Mouse (Mus musculus) megakaryocyte, embryonic 14.5 days (primary cell): ENCODE data around the gene Ppm1h. TPM values are rescaled to one million over a fixed set of nuclear protein-coding genes. Genes with fewer than 3 reads are reported as not detected.
A peak's percentile ranks its signal among the peaks of the same experiment; 100 is the strongest.
"Not testable (repeated sequence)": the region's sequence is repeated elsewhere in the genome, so short reads cannot be mapped to it uniquely, and the experiment has no call there.

Source experiments
- H3K27me3 ChIP-seq: replicated peaks from 2 replicates; pipeline ENCODE3; 2012; ENCODE audit warnings: inconsistent platforms
- H3K36me3 ChIP-seq: replicated peaks from 2 replicates; pipeline ENCODE3; 2012; ENCODE audit warnings: low read length, inconsistent platforms, mixed read lengths
- H3K4me1 ChIP-seq: 2 replicates; pipeline ENCODE4 v1.6.1; 2012; ENCODE audit warnings: inconsistent platforms
- H3K4me3 ChIP-seq: replicated peaks from 2 replicates; pipeline ENCODE3; 2012; ENCODE audit warnings: moderate library complexity, mild to moderate bottlenecking, inconsistent platforms
- H3K9me3 ChIP-seq: 2 replicates; pipeline ENCODE4 v1.6.1; 2012; ENCODE audit warnings: inconsistent platforms
- FLI1 ChIP-seq: IDR thresholded peaks from 2 replicates; pipeline ENCODE4 v1.6.1; 2012; ENCODE audit warnings: low read length, inconsistent platforms, mixed read lengths
- GATA1 ChIP-seq: IDR thresholded peaks from 3 replicates; pipeline ENCODE4 v1.6.1; 2012; ENCODE audit warnings: mixed read lengths, low read length, inconsistent platforms, borderline replicate concordance
- polyA plus RNA-seq: library from polyadenylated mRNA; stranded (reverse); fragments of >175 nt; gene quantifications from 2 replicates; pipeline ENCODE4 v1.2.3, GENCODE M21; 2012; ENCODE audit warnings: low replicate concordance; ENCODE audit not compliant: insufficient read depth

Gene Ppm1h
- polyA plus RNA-seq, 1 experiment = 5.5 TPM

- Histone ChIP-seq H3K4me3 (no peak overlapping the region), H3K36me3 (peaks cover 2% of the 10 kb centered on the region), H3K9me3 (no peaks in the 10 kb centered on the region), H3K4me1 (peaks cover 65% of the 10 kb centered on the region), H3K27me3 (no peaks in the 10 kb centered on the region)
- TF ChIP-seq GATA1 (no peak), FLI1 (no peak)
Observed at GRCm38 (mm10) chr10:122931193-122931832, 252.8 kb downstream of the Ppm1h start.

GRCm38 (mm10) chr10:122931851-122932550 lies 253.4 kb downstream of the Ppm1h start:
- Histone ChIP-seq H3K27me3 (no peaks in the 10 kb centered on the region), H3K36me3 (peaks cover 2% of the 10 kb centered on the region), H3K9me3 (no peaks in the 10 kb centered on the region), H3K4me1 (peaks cover 64% of the 10 kb centered on the region), H3K4me3 (no peak overlapping the region)
- TF ChIP-seq GATA1 (no peak), FLI1 (no peak)

DNA sequence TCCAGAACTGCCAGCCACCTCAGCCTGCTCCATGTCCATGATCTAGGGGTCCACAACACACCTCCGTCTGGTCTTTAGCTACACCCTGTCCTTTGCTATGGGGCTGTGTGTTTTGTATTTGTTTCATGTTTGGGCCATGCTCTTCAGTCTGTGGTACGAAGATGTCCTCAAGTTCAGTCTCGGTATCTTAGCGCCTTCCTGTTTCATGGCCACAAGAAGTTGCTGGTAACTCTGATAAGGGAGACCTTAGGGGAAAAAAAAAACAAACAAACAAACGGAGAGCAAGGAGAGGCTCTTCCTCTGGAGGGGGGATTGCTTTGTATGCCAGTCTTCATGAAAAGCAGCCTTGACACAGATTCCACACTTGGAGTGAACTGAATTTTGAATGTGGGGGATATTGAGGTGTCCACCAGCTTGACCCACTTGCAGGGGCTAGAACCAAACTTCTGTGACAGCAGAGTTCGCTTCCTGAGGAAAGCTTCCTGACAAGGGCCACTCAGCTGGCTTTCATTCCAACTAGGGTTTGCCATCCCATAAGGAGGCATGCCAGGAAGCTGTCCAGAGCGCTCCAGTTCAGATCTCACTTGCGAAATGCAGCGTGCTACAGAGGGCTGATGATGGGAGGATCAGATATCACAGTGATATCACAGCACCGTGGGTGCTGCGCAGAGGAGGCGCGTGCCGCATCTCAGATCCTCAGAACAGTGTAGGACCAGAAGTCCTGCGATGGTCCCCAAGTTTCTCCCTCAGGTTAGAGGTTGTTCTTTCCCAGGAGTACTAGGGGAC lies 254.7 kb downstream of the Ppm1h start:
- peak overlapping the region; percentile 76 for H3K4me3 ChIP-seq
- H3K27me3 ChIP-seq = no peaks in the 10 kb centered on the region
- H3K4me1 ChIP-seq = peaks cover 64% of the 10 kb centered on the region
- H3K9me3 ChIP-seq = no peaks in the 10 kb centered on the region
- peaks cover 2% of the 10 kb centered on the region for H3K36me3 ChIP-seq
- TF ChIP-seq GATA1 (peak; percentile 83; the same call in 1 of the 3 replicates), FLI1 (0 out of 2 replicates have a peak, but pooled peaks have one; percentile 10)

DNA sequence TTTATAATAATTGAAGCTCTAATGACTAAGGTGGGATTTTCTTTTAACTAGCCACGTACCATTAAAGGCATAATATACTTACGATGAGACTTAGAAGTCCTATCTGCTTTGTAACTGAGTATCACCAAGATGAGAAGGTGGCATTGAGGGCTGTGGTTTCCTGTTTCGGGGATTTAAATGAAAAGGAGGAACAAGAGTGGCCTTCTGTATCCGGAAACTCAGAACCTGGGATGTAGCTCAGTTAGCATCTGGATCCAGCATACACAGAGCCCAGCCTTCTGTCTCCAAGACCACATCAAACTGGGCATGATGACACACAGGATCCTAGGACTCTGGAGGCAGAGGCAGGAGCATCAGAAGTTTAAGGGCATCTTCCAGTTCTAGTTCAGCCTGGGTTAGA lies 256.8 kb downstream of the Ppm1h start:
- H3K4me1 ChIP-seq = peaks cover 49% of the 10 kb centered on the region
- not testable (repeated sequence) for H3K4me3 ChIP-seq, H3K9me3 ChIP-seq, H3K27me3 ChIP-seq, H3K36me3 ChIP-seq

DNA sequence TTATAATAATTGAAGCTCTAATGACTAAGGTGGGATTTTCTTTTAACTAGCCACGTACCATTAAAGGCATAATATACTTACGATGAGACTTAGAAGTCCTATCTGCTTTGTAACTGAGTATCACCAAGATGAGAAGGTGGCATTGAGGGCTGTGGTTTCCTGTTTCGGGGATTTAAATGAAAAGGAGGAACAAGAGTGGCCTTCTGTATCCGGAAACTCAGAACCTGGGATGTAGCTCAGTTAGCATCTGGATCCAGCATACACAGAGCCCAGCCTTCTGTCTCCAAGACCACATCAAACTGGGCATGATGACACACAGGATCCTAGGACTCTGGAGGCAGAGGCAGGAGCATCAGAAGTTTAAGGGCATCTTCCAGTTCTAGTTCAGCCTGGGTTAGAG lies 258.8 kb downstream of the Ppm1h start:
- H3K4me3 ChIP-seq, H3K9me3 ChIP-seq, H3K27me3 ChIP-seq, H3K36me3 ChIP-seq: not testable (repeated sequence)
- peaks cover 43% of the 10 kb centered on the region for H3K4me1 ChIP-seq

GRCm38 (mm10) chr10:122939546-122939945 lies 261.0 kb downstream of the Ppm1h start:
- no peaks in the 10 kb centered on the region for H3K36me3 ChIP-seq
- H3K27me3 ChIP-seq = no peaks in the 10 kb centered on the region
- H3K4me3 ChIP-seq = no peak overlapping the region
- peaks cover 30% of the 10 kb centered on the region for H3K4me1 ChIP-seq
- no peak for TF ChIP-seq FLI1
- no peak for TF ChIP-seq GATA1
- no peaks in the 10 kb centered on the region for H3K9me3 ChIP-seq

GRCm38 (mm10) chr10:122942771-122943170 lies 264.2 kb downstream of the Ppm1h start:
- H3K4me3 ChIP-seq = no peak overlapping the region
- TF ChIP-seq FLI1 (no peak), GATA1 (no peak)
- H3K36me3 ChIP-seq = no peaks in the 10 kb centered on the region
- no peaks in the 10 kb centered on the region for H3K27me3 ChIP-seq
- H3K4me1 ChIP-seq = peaks cover 29% of the 10 kb centered on the region
- H3K9me3 ChIP-seq = no peaks in the 10 kb centered on the region

GRCm38 (mm10) chr10:122943824-122944223 lies 265.3 kb downstream of the Ppm1h start:
- H3K9me3 ChIP-seq = no peaks in the 10 kb centered on the region
- no peaks in the 10 kb centered on the region for H3K36me3 ChIP-seq
- TF ChIP-seq FLI1 (no peak), GATA1 (no peak)
- peaks cover 29% of the 10 kb centered on the region for H3K4me1 ChIP-seq
- H3K4me3 ChIP-seq = no peak overlapping the region
- no peaks in the 10 kb centered on the region for H3K27me3 ChIP-seq

DNA sequence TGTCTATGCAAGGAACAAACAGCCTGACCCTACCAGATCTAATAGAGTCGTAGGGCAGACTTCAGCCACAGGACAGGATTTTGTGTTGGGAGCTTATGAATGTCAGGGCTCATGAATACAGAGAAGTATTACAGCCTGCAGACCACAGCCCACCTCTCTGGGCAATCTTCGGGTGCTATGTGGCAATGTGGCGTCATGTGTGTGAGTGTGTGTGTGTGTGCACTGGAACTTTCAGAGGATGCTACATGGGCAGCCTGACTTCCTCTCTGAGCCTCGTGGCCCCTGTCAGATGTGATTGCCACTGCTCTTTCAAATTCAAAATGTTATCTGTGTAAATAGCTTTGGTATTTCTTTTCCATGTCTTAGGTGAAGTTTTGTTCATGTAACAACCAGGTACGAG lies 266.3 kb downstream of the Ppm1h start:
- no peaks in the 10 kb centered on the region for H3K27me3 ChIP-seq
- H3K4me3 ChIP-seq = no peak overlapping the region
- no peaks in the 10 kb centered on the region for H3K36me3 ChIP-seq
- H3K9me3 ChIP-seq = no peaks in the 10 kb centered on the region
- H3K4me1 ChIP-seq = peaks cover 29% of the 10 kb centered on the region
- TF ChIP-seq GATA1 = no peak
- no peak for TF ChIP-seq FLI1

DNA sequence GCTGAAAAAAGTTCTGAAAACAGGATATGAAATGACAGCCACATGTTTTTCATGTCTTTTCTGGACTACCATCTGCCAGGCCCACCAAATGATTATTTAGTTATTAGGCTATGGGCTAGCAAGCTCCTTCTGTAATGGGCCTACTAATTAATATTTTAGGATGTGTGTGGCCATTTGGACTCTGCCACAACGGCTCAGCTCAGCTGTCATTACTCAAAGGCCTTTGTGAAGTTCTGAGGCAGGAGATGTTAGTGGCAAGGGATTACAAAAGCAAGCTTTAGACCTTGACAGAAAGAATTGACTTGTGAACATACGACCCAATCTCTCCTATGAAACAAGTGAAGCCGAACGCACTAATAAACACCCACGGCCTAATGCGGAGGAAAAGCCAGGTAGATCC lies 272.4 kb downstream of the Ppm1h start:
- TF ChIP-seq FLI1 (no peak), GATA1 (no peak)
- H3K4me3 ChIP-seq = no peak overlapping the region
- H3K9me3 ChIP-seq = no peaks in the 10 kb centered on the region
- H3K36me3 ChIP-seq = no peaks in the 10 kb centered on the region
- no peaks in the 10 kb centered on the region for H3K27me3 ChIP-seq
- H3K4me1 ChIP-seq = peaks cover 8% of the 10 kb centered on the region

GRCm38 (mm10) chr10:122953576-122953975 lies 275.0 kb downstream of the Ppm1h start:
- H3K27me3 ChIP-seq = no peaks in the 10 kb centered on the region
- H3K4me1 ChIP-seq = peaks cover 7% of the 10 kb centered on the region
- no peaks in the 10 kb centered on the region for H3K36me3 ChIP-seq
- TF ChIP-seq GATA1 (no peak), FLI1 (no peak)
- H3K4me3 ChIP-seq = no peak overlapping the region
- H3K9me3 ChIP-seq = no peaks in the 10 kb centered on the region
